Mouse (Mus musculus) bone marrow macrophage, adult 2 months (primary cell): ENCODE results near the gene Pde4d.

Experiments used
- CTCF ChIP-seq: IDR thresholded peaks from 2 replicates; pipeline ENCODE4 v1.5.1; 2012; ENCODE audit warnings: low read depth, mild to moderate bottlenecking, low read length, moderate library complexity
- POLR2A ChIP-seq: IDR thresholded peaks from 2 replicates; pipeline ENCODE4 v1.6.1; 2012; ENCODE audit warnings: mild to moderate bottlenecking, low read depth, low read length, borderline replicate concordance

DNA sequence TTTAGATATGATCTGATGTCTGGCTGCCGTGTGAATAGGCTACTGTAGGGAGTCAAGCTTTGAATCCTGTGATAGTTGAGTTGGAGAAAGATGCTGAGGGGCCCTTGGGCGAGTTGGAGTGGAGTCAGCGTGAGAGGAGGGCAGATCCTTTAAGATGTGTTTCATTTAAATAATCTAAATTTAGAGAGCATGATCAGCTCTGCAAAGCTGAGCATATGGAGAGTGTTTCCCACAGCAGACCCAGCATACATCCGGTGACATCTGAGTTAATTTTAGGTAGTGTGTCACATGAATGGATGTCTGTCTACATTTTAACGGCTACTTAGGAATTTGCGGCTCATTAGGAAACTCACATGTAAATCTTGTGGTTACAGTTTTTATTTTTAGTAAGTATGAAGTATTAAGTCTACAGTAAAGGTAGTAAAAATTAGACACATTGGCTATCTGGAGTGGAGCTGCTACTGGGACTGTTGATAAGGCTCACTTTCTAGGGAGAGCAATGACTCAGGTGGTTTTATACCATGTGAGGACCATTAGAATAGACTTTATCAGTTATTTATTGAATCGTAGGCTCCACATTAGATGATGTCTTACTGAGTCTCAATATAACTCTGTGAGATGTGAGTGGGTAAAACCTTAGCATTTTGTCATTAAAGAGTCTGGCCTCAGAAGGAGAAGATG is 77.5 kb downstream of the Pde4d start:
- TF ChIP-seq POLR2A (no peak), CTCF (no peak)
